Mouse (Mus musculus) midbrain, embryonic 10.5 days (tissue): ENCODE results near the gene Slc6a9. TPM values are rescaled to one million over a fixed set of nuclear protein-coding genes. Genes with fewer than 3 reads are reported as not detected.

Source experiments
- DNase-seq: peaks from one replicate; pipeline ENCODE4 v3.0.0-alpha.2; 2017; ENCODE audit warnings: low spot score
- H3K27ac ChIP-seq: fragments of 300-500 bp; sonication (generic); replicated peaks from 2 replicates; pipeline ENCODE4 v1.5.1; 2016; ENCODE audit warnings: mild to moderate bottlenecking
- H3K27me3 ChIP-seq: fragments of 300-500 bp; sonication (generic); 2 replicates; pipeline ENCODE4 v1.6.1; 2016; ENCODE audit warnings: low read depth, mild to moderate bottlenecking; ENCODE audit not compliant: poor library complexity, severe bottlenecking
- H3K36me3 ChIP-seq: fragments of 300-500 bp; sonication (generic); 2 replicates; pipeline ENCODE4 v1.6.1; 2016; ENCODE audit warnings: mild to moderate bottlenecking, moderate library complexity
- H3K4me1 ChIP-seq: fragments of 300-500 bp; sonication (generic); 2 replicates; pipeline ENCODE4 v1.6.1; 2016
- H3K4me3 ChIP-seq: fragments of 300-500 bp; sonication (generic); 2 replicates; pipeline ENCODE4 v1.5.1; 2016; ENCODE audit warnings: mild to moderate bottlenecking, moderate library complexity
- H3K9me3 ChIP-seq: fragments of 300-500 bp; sonication (generic); replicated peaks from 2 replicates; pipeline ENCODE4 v1.6.1; 2016; ENCODE audit warnings: mild to moderate bottlenecking
- WGBS: fragments of 180-500 bp; shearing (Covaris S2); methylation state at CpG from one replicate; pipeline ENCODE4 v1.1.7; 2016; 5-methylcytosine and 5-hydroxymethylcytosine counted together
- polyA plus RNA-seq: library from polyadenylated mRNA; unstranded; fragments of >200 nt; fragmentation: Nextera tagmentation; extraction: Ambion mirVana; gene quantifications from 2 replicates; pipeline ENCODE4 v1.2.1, GENCODE M21; 2016

Gene Slc6a9
- polyA plus RNA-seq, 1 experiment from 2014 or later, result 6.7 TPM

DNA sequence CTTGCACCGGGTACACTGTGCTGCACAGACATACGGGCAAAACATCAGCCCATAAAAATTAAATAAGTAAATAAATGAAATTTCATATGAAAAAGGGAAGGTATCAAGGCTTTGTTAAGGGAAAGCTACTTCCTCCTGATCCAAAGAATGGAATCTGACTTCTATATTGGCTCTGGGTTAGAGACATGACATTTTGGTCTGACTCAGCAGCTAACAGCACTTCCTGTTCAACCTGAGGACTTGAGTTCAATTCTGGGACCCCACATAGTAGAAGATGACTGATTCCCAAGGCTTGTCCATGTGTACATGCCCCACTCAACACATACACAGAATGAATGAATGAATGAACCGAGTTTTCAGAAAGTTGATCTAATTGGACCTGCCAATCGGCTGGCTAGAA is 83.5 kb downstream of the Slc6a9 start:
- DNase-seq, result no peak
- 93% methylated on average over 4 of the region's 4 CpGs for WGBS
- H3K4me3 ChIP-seq, result no peak overlapping the region

GRCm38 (mm10) chr4:117918261-117918660 is 84.0 kb downstream of the Slc6a9 start:
- 81% methylated on average over 3 of the region's 3 CpGs for WGBS
- no peak for DNase-seq
- peaks cover 18% of the 10 kb centered on the region; the same call in 1 of the 2 replicates for H3K27me3 ChIP-seq

More for the DNA sequence above, 83.5 kb downstream of the Slc6a9 start:
- no peaks in the 10 kb centered on the region for H3K9me3 ChIP-seq
- no peaks in the 10 kb centered on the region for H3K36me3 ChIP-seq
- peaks cover 27% of the 10 kb centered on the region for H3K4me1 ChIP-seq
- no peak overlapping the region for H3K27ac ChIP-seq
- peaks cover 14% of the 10 kb centered on the region; the same call in 1 of the 2 replicates for H3K27me3 ChIP-seq

GRCm38 (mm10) chr4:117918762-117919161 is 84.5 kb downstream of the Slc6a9 start:
- DNase-seq, result no peak
- no peak overlapping the region for H3K27ac ChIP-seq
- H3K27me3 ChIP-seq, result peaks cover 21% of the 10 kb centered on the region
- H3K4me1 ChIP-seq, result peaks cover 18% of the 10 kb centered on the region
- WGBS, result 92% methylated on average over 5 of the region's 5 CpGs
- no peaks in the 10 kb centered on the region for H3K9me3 ChIP-seq
- H3K36me3 ChIP-seq, result no peaks in the 10 kb centered on the region
- no peak overlapping the region for H3K4me3 ChIP-seq

More at GRCm38 (mm10) chr4:117918261-117918660, 84.0 kb downstream of the Slc6a9 start:
- Histone ChIP-seq H3K36me3 (no peaks in the 10 kb centered on the region), H3K9me3 (no peaks in the 10 kb centered on the region), H3K4me3 (no peak overlapping the region), H3K27ac (no peak overlapping the region), H3K4me1 (peaks cover 23% of the 10 kb centered on the region)

DNA sequence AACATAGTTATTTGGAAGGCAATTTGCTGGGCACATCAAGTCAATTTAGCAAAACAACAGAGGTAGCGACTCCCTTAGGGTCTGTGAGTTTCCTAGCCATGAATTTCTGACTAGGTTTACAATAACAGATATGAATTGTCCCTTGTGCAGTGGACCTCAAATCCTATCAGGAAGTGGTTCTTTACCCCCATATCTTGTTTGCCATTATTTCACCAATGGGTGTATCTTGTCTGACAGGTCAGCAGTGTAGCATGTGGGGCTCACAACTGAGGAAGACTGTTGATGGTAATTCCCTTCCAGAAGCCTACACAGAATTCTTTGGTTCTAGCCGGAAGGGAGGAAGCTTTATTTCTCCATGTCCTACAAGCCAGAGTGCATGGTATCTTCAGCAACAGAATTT is 87.1 kb downstream of the Slc6a9 start:
- no peak for DNase-seq
- Histone ChIP-seq H3K36me3 (no peaks in the 10 kb centered on the region), H3K4me1 (peaks cover 1% of the 10 kb centered on the region), H3K27me3 (peaks cover 47% of the 10 kb centered on the region), H3K9me3 (no peaks in the 10 kb centered on the region), H3K27ac (no peak overlapping the region), H3K4me3 (no peak overlapping the region)
- WGBS, result 89% methylated on average over 2 of the region's 2 CpGs

GRCm38 (mm10) chr4:117923450-117923849 is 89.1 kb downstream of the Slc6a9 start:
- H3K27me3 ChIP-seq, result peaks cover 68% of the 10 kb centered on the region
- WGBS, result 65% methylated on average over 2 of the region's 2 CpGs

More at GRCm38 (mm10) chr4:117923450-117923849, 89.1 kb downstream of the Slc6a9 start:
- Histone ChIP-seq H3K27ac (no peak overlapping the region), H3K4me3 (no peak overlapping the region), H3K36me3 (no peaks in the 10 kb centered on the region), H3K9me3 (no peaks in the 10 kb centered on the region), H3K4me1 (peaks cover 20% of the 10 kb centered on the region)
- DNase-seq, result no peak

Other genes with a start within 250 kb of the Slc6a9 start
- 74.3 and 80.7 TPM in 2 replicates for gene Dmap1, start 152.2 kb upstream of the Slc6a9 start, polyA plus RNA-seq
- gene Gm12845, start 110.1 kb upstream of the Slc6a9 start, polyA plus RNA-seq, result not detected in 2 replicates
- gene Klf17, start 68.9 kb upstream of the Slc6a9 start, polyA plus RNA-seq, result not detected in 2 replicates
- 1.1 and 2.2 TPM in 2 replicates for gene Ccdc24, start 38.1 kb downstream of the Slc6a9 start, polyA plus RNA-seq
- 24.8 and 27.9 TPM in 2 replicates for gene B4galt2, start 49.0 kb downstream of the Slc6a9 start, polyA plus RNA-seq
- 193 and 213 TPM in 2 replicates for gene Atp6v0b, start 52.8 kb downstream of the Slc6a9 start, polyA plus RNA-seq
- 27.9 and 30.9 TPM in 2 replicates for gene Dph2, start 57.5 kb downstream of the Slc6a9 start, polyA plus RNA-seq
- gene Ipo13, start 80.5 kb downstream of the Slc6a9 start, polyA plus RNA-seq, result 66.5 and 80.5 TPM in 2 replicates
- gene Artn, start 95.3 kb downstream of the Slc6a9 start, polyA plus RNA-seq, result 0.51 and 0.81 TPM in 2 replicates